Mouse (Mus musculus): ENCODE measurements around the gene Tbx21.

- TF ChIP-seq CTCF (IDR thresholded peaks at IDR 0.05; ENCODE audit: low read depth), result no peak
- no peak for TF ChIP-seq EP300 (optimal IDR thresholded peaks at IDR 0.05)
Observed at GRCm38 (mm10) chr11:97074235-97074634, 40.9 kb downstream of the Tbx21 start.

All from stomach, postnatal 0 days (tissue).